Mouse (Mus musculus): ENCODE results near the gene Pstpip1.

GRCm38 (mm10) chr9:56053796-56054195, 36.0 kb upstream of the Pstpip1 start:
- TF ChIP-seq USF2 (conservative IDR thresholded peaks at IDR 0.05; ENCODE audit: low read depth, low read length) (no peak), NELFE (IDR thresholded peaks at IDR 0.05; ENCODE audit: low read depth, low read length) (no peak), PAX5 (IDR thresholded peaks at IDR 0.05; ENCODE audit: low read length) (no peak), BHLHE40 (IDR thresholded peaks at IDR 0.05; ENCODE audit: low read depth, low read length) (no peak), POLR2A (IDR thresholded peaks at IDR 0.05; ENCODE audit: low read depth, low read length) (no peak)
